Mouse (Mus musculus): ENCODE results near the gene Slamf9. TPM values are rescaled to one million over a fixed set of nuclear protein-coding genes. Genes with fewer than 3 reads are reported as not detected.

Gene Slamf9
- polyA plus RNA-seq, 1 experiment from 2014 or later = 0.59 TPM

DNA sequence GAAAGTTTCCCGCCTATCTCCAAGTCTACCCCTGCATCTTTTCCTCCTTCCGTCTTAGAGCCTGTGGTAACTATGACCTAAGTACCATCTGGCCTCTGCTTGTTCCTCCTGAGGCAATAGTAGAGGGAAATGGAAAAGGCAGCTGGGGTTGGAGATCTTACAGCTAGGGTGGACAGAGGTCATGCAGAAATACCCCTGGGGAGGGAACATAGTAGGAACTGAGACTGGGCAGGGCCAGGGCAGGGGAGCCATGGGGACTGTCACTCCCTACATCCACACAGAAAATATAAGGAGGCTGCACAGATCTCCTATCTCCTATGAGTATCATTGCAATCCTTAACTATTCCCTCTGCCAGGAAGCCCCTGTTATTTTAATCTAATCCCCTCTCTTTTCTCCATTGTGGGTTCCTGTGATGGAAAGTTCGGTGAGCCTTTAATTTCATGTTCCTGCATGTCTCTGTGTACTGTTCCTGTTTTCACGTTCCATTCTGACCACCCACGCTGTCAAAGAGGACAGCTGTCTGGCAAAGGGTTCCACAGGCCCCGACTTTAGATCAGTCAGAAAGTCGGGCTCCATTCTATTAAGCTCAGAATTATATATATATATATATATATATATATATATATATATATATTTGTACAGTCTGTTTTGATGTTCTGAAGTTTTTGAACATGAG lies 19.0 kb upstream of the Slamf9 start:
- peak overlapping the region; percentile 58; the same call in 1 of the 2 replicates for H3K27ac ChIP-seq (ENCODE audit: low read length)
- WGBS = 46% methylated on average over 7 of the region's 7 CpGs
- peak; percentile 23; the same call in 1 of the 2 replicates for ATAC-seq (ENCODE audit: insufficient read depth, low FRiP score)

DNA sequence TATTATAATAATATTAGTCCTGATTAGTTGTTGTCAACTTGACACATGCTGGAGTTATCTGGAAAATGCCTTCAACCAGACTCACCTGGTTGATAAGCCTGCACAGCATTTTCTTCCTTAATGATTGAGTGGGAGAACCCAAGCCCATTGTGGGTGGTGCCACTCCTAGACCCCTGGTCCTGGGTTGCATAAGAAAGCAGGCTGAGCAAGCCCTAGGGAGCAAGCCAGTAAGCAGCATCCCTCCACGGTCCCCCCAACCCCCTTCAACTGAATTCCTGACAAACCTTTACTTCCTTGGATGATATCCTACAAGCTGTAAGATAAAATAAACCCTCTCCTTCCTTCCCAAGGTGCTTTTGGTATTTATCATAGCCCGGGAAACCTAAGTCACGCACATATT lies 18.0 kb upstream of the Slamf9 start:
- Histone ChIP-seq H3K9me3 (replicated peaks; ENCODE audit: control insufficient read depth, low read length) (no peaks in the 10 kb centered on the region), H3K36me3 (ENCODE audit: control insufficient read depth, insufficient read depth, low read length) (no peaks in the 10 kb centered on the region), H3K27me3 (ENCODE audit: control insufficient read depth, insufficient read depth, low read length) (no peaks in the 10 kb centered on the region), H3K4me1 (ENCODE audit: control insufficient read depth, insufficient read depth, low read length) (peaks cover 13% of the 10 kb centered on the region), H3K9ac (ENCODE audit: low read length) (no peak overlapping the region), H3K4me2 (ENCODE audit: low read depth, low read length) (no peak overlapping the region), H3K27ac (ENCODE audit: low read length) (no peak overlapping the region), H3K4me3 (replicated peaks; ENCODE audit: low read length) (no peak overlapping the region)
- WGBS = 73% methylated on average over 3 of the region's 3 CpGs
- ATAC-seq (ENCODE audit: insufficient read depth, low FRiP score) = no peak

More for the DNA sequence above, 19.0 kb upstream of the Slamf9 start:
- Histone ChIP-seq H3K4me1 (ENCODE audit: control insufficient read depth, insufficient read depth, low read length) (peaks cover 9% of the 10 kb centered on the region; the same call in 1 of the 2 replicates), H3K4me3 (replicated peaks; ENCODE audit: low read length) (no peak overlapping the region), H3K4me2 (ENCODE audit: low read depth, low read length) (no peak overlapping the region), H3K36me3 (ENCODE audit: control insufficient read depth, insufficient read depth, low read length) (no peaks in the 10 kb centered on the region), H3K9ac (ENCODE audit: low read length) (no peak overlapping the region), H3K27me3 (ENCODE audit: control insufficient read depth, insufficient read depth, low read length) (no peaks in the 10 kb centered on the region), H3K9me3 (replicated peaks; ENCODE audit: control insufficient read depth, low read length) (no peaks in the 10 kb centered on the region)

DNA sequence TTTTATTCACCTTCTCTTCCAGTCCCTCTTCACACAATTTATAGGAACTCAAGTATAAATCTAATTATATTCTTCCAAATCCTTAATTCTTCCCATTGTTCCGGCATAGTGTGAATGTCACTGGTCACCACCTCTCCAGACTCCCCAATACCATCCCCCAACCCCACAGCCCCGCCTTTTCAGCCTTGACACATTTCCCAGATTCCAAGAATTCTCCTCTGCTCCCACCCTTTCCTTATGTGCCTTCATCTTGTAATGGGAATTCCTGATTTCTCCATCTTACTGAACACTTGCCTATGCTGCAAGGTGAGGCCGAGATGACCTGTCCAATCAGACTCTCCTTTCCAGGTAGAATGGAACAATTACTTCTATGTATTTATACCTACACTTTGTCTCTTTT lies 17.1 kb upstream of the Slamf9 start:
- no peak overlapping the region for H3K27ac ChIP-seq (ENCODE audit: low read length)
- no peak overlapping the region for H3K9ac ChIP-seq (ENCODE audit: low read length)
- no peaks in the 10 kb centered on the region for H3K27me3 ChIP-seq (ENCODE audit: control insufficient read depth, insufficient read depth, low read length)
- no peak for ATAC-seq (ENCODE audit: insufficient read depth, low FRiP score)
- no peak overlapping the region for H3K4me3 ChIP-seq (replicated peaks; ENCODE audit: low read length)
- peaks cover 13% of the 10 kb centered on the region for H3K4me1 ChIP-seq (ENCODE audit: control insufficient read depth, insufficient read depth, low read length)
- no peak overlapping the region for H3K4me2 ChIP-seq (ENCODE audit: low read depth, low read length)
- no peaks in the 10 kb centered on the region for H3K36me3 ChIP-seq (ENCODE audit: control insufficient read depth, insufficient read depth, low read length)
- 90% methylated on average over 3 of the region's 3 CpGs for whole genome bisulfite sequencing
- H3K9me3 ChIP-seq (replicated peaks; ENCODE audit: control insufficient read depth, low read length) = no peaks in the 10 kb centered on the region

DNA sequence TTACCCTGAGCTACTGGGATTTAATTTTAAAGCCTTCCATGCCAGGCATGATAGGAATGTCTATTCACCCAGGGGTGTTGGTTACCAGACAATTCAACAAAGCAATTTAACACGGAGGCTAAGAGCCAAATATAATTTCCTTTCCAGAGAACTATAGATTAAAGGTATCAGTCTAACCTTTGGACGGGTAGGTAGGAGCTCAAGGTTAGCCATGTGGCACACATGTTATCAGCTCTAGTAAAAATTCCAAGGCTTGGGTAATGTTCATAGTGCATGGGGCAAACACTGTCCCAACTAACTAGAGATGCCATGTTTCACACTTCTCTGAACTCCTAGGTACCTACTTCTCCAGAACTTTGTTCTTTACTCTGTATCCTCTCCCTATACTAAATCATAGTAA lies 13.6 kb upstream of the Slamf9 start:
- Histone ChIP-seq H3K9ac (ENCODE audit: low read length) (no peak overlapping the region), H3K36me3 (ENCODE audit: control insufficient read depth, insufficient read depth, low read length) (no peaks in the 10 kb centered on the region), H3K4me3 (replicated peaks; ENCODE audit: low read length) (no peak overlapping the region), H3K27ac (ENCODE audit: low read length) (peak overlapping the region; percentile 78), H3K4me1 (ENCODE audit: control insufficient read depth, insufficient read depth, low read length) (peaks cover 8% of the 10 kb centered on the region), H3K27me3 (ENCODE audit: control insufficient read depth, insufficient read depth, low read length) (no peaks in the 10 kb centered on the region), H3K9me3 (replicated peaks; ENCODE audit: control insufficient read depth, low read length) (no peaks in the 10 kb centered on the region), H3K4me2 (ENCODE audit: low read depth, low read length) (no peak overlapping the region)
- ATAC-seq (ENCODE audit: insufficient read depth, low FRiP score) = no peak
- 50% methylated on average over 2 of the region's 2 CpGs for WGBS

DNA sequence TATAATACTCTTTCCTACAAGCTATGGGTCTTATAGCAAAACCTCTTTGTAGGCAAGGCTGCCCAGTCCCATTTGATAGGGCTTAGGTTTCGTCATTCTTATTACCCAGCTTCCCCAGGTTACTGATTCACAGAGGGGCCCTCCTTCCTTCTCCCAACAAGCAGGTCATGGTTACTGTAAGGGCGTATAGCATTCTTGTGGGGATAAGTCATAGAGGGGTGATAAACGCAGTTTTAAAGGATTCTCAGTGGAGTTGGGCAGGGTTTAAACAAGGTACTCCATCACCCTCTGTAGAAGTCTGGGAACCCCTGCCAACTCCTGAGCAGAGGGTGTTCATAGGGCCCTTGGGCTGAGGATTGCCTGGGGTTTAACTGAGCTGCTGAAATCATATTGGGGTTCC lies 12.6 kb upstream of the Slamf9 start:
- no peak overlapping the region for H3K4me2 ChIP-seq (ENCODE audit: low read depth, low read length)
- WGBS = 41% methylated on average over 3 of the region's 3 CpGs
- no peak overlapping the region for H3K9ac ChIP-seq (ENCODE audit: low read length)
- H3K9me3 ChIP-seq (replicated peaks; ENCODE audit: control insufficient read depth, low read length) = no peaks in the 10 kb centered on the region
- no peaks in the 10 kb centered on the region for H3K27me3 ChIP-seq (ENCODE audit: control insufficient read depth, insufficient read depth, low read length)
- H3K4me3 ChIP-seq (replicated peaks; ENCODE audit: low read length) = no peak overlapping the region
- peak overlapping the region; percentile 78 for H3K27ac ChIP-seq (ENCODE audit: low read length)
- H3K36me3 ChIP-seq (ENCODE audit: control insufficient read depth, insufficient read depth, low read length) = no peaks in the 10 kb centered on the region
- peak; percentile 85; the same call in 1 of the 2 replicates for ATAC-seq (ENCODE audit: insufficient read depth, low FRiP score)
- peaks cover 8% of the 10 kb centered on the region for H3K4me1 ChIP-seq (ENCODE audit: control insufficient read depth, insufficient read depth, low read length)

DNA sequence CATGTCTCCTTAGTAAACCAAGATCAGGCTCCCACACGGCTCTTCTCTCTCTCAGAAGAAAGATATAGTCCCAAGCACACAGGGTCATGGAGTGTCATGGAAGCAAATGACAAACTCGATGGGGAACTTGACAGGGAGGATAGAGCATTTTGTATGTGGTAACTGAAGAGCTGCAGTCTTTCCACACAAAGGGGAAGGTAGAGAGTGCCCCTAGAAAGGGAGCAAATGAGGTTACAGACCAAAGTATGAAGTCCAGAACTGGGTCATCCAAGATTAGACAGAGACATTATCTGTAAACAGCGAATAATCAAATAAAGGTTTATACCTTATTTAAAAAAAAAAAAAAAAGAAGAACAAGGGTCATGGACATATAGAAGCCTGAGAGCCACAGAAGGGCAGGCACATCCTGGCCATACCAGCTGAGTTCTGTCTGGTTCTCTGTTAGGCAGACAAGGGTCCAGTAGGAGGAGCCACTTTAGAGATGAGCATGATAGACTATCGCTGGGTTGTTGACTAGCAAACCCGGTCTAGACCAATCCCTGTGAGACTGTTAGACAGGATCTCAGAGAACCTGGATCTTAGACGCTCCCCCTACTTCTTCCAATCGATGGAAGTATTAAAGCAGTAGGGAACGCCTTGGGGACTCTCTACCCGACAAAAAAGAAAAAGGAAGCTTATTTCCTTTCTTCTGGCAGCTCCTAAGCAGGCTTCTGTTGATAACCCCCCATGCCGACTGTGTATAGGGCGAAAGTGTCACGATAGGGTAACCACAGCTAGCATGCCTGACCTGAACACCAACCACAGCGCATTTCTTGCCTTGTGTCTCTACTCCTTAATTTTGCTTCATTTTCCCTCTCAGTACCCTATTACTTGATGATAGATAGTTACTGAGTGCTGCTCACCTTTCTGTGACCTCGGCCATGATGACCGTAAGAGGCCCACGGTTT lies 11.5 kb upstream of the Slamf9 start:
- H3K9ac ChIP-seq (ENCODE audit: low read length) = no peak overlapping the region
- no peaks in the 10 kb centered on the region for H3K36me3 ChIP-seq (ENCODE audit: control insufficient read depth, insufficient read depth, low read length)
- H3K4me3 ChIP-seq (replicated peaks; ENCODE audit: low read length) = no peak overlapping the region
- no peak overlapping the region for H3K27ac ChIP-seq (ENCODE audit: low read length)
- H3K4me2 ChIP-seq (ENCODE audit: low read depth, low read length) = no peak overlapping the region
- no peaks in the 10 kb centered on the region for H3K27me3 ChIP-seq (ENCODE audit: control insufficient read depth, insufficient read depth, low read length)
- H3K9me3 ChIP-seq (replicated peaks; ENCODE audit: control insufficient read depth, low read length) = no peaks in the 10 kb centered on the region
- ATAC-seq (ENCODE audit: insufficient read depth, low FRiP score) = no peak
- H3K4me1 ChIP-seq (ENCODE audit: control insufficient read depth, insufficient read depth, low read length) = peaks cover 8% of the 10 kb centered on the region
- 64% methylated on average over 16 of the region's 16 CpGs for WGBS

DNA sequence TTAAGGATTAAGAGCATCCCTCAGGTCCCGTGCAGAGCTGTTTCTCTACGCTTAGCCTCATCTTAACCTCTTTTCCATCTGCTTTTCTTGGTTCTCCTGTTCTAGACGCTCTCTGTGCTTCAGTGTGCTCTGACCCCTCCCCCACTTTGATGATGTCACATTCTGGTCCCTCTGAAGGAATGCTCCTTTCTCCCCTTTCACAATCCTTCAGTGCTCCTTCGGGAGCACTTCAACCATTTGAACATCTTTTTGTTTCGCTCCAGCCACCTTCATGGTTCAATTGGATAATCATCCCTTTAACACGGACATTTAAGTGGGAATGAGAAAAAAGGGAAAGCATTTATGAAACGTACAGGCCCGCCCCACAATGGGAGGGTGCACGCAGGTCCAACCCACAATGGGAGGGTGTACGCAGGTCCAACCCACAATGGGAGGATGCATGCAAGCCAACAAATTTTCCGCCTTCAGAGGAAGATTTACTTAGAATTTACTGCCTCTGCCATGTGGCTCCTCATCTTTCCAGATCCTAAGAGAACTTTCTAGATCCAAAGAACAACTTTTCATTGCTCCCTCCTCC lies 6.8 kb upstream of the Slamf9 start:
- Histone ChIP-seq H3K27me3 (ENCODE audit: control insufficient read depth, insufficient read depth, low read length) (no peaks in the 10 kb centered on the region), H3K9me3 (replicated peaks; ENCODE audit: control insufficient read depth, low read length) (no peaks in the 10 kb centered on the region), H3K4me2 (ENCODE audit: low read depth, low read length) (no peak overlapping the region), H3K36me3 (ENCODE audit: control insufficient read depth, insufficient read depth, low read length) (no peaks in the 10 kb centered on the region), H3K27ac (ENCODE audit: low read length) (no peak overlapping the region), H3K9ac (ENCODE audit: low read length) (no peak overlapping the region), H3K4me1 (ENCODE audit: control insufficient read depth, insufficient read depth, low read length) (peaks cover 8% of the 10 kb centered on the region; the same call in 1 of the 2 replicates), H3K4me3 (replicated peaks; ENCODE audit: low read length) (no peak overlapping the region)
- no peak for ATAC-seq (ENCODE audit: insufficient read depth, low FRiP score)
- 85% methylated on average over 11 of the region's 11 CpGs for WGBS

DNA sequence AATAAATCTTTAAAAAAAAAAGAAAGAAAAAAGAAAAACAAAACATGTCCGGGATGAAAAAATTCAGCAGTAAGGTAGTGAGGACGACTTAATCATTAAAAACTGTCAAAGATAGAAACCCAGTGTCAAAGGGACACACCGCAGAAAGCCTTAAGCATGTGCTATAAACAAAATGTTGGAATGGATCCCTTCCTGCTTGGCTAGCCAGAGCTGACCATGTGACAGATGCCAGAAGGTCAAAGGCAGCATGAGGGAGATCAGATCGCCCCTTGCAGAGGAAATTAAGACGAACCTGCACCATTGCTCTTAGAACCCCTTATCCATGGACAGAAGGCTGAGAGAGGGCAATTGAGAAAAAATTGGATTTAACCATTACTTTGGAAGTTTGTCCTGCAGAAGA lies 5.8 kb upstream of the Slamf9 start:
- H3K27me3 ChIP-seq (ENCODE audit: control insufficient read depth, insufficient read depth, low read length) = no peaks in the 10 kb centered on the region
- no peaks in the 10 kb centered on the region for H3K9me3 ChIP-seq (replicated peaks; ENCODE audit: control insufficient read depth, low read length)
- no peak overlapping the region for H3K9ac ChIP-seq (ENCODE audit: low read length)
- no peak overlapping the region for H3K4me2 ChIP-seq (ENCODE audit: low read depth, low read length)
- no peak overlapping the region for H3K4me3 ChIP-seq (replicated peaks; ENCODE audit: low read length)
- WGBS = 45% methylated on average over 5 of the region's 5 CpGs
- H3K4me1 ChIP-seq (ENCODE audit: control insufficient read depth, insufficient read depth, low read length) = 0 out of 2 replicates have a peak, but pooled peaks cover 5% of the 10 kb centered on the region
- no peaks in the 10 kb centered on the region for H3K36me3 ChIP-seq (ENCODE audit: control insufficient read depth, insufficient read depth, low read length)
- ATAC-seq (ENCODE audit: insufficient read depth, low FRiP score) = no peak
- H3K27ac ChIP-seq (ENCODE audit: low read length) = no peak overlapping the region

Measured in stomach, embryonic 16.5 days (tissue).